Mouse (Mus musculus): ENCODE measurements at regions not wholly inside any gene's neighbourhood (a gene's known extent, or its start where the extent isn't known, plus 50 kb on each side); places are given as distances from the start of the nearest gene placed in this dataset.

DNA sequence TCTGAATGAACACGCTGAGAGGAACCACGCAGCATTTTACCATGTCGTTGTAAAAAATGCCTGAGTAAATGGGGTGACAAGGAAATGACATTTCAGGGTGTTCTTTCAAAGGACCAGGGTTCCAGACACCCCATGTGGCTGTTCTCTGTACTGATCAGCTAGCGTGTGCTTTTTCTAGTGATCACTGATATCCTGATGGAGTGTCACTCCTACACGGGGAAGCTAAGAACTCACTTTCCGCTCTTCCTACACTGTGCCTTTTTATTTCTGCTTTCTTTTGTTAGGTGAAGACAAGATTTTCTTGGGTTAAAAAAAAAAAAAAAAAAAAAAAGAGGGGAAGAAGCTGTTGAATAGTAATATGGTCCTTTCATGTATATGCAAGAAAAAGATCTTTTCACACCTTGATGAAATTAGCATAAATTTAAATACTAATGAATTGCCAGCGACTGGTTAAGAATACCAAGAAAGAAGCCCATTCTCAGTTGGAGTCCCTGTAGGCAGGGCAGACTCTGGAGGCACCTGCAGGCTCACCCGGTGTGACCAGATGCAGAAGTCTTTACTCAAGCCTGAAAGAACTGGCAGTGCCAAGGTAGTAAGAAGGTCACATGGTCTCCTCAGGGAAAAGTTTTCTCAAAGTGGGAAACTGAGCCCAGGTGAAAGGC is 270.2 kb upstream of the Irx2 start:
- DNase-seq: no peak

- no peak for DNase-seq
These were observed 262.9 kb upstream of the Irx2 start for GRCm38 (mm10) chr13:72365534-72366271.

DNA sequence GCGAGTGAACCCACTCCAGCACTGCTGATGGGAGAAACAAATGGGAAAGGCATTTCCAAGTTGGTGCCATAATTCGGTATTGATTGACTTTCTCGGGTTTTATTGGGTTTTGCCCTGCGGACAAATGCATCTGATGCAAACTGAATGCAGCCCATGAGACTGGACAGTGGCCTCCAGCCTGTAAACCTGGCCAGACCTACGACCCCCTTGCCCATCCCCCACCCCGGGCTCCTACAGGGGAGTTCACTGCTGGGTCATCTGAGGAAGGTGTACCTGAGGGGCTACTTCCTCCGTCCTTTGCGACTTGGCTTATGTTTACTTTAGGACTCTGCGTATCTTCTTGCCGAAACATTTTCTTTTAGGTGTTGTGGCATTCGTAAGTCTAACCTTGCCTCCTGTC is 262.3 kb upstream of the Irx2 start:
- no peak for DNase-seq

GRCm38 (mm10) chr13:72370131-72370530 is 258.5 kb upstream of the Irx2 start:
- DNase-seq: no peak

DNA sequence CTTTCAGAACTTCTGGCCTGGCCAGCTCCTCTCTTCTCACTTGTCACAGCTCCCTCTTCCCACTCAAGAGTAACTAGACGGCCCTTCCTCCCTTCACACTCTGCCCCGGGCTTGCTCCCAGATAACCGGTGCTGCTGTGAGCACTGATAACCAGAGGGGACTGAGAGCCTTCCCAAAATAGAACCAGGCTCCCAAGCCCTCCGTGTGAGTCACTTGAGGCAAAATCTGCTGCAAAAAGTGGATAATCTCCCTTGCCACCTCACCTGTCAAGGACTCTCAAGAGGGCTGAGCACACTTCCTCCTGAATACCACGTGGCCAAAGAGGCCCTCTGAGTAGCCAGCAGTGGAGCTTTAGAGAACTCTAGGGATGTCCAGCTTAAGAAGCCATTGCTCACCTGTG is 257.6 kb upstream of the Irx2 start:
- DNase-seq: no peak

DNA sequence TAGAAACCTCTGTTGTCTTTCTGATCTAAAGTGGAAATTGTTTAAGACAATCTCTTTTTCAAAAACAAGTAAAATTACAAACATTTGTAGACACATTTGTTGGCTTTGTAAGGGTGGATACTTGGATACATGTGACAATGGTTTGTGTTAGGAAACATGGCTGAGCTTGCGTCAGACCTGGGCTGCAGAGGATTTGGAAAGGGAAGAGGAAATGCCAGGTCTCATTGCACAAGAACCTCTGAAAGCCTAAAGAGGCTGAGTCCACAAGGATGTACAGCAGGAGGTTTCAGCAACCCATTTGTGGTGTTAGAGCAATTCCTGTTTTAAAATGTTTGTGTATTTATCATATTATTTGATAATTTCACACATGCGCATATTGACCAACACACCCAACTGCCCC is 235.3 kb upstream of the Irx2 start:
- no peak for DNase-seq

DNA sequence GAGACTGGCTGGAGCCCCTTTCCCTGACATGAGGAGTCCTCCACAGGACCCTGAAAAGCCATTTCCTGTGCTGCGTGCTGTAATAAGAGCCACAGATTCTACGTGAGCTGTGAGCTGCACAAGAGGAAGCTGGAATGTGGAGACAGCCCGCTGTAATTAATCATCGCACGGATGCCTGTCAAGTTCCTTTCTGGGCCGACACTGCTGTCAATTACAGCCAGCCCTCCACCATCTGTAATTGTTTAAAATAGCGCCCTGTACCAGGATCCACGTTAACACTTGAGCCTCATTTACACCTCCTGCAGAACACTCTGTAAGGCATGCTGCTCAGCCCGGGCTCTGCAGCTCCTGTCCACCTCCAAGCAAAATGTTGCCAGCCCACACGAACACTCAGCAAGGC is 227.9 kb upstream of the Irx2 start:
- DNase-seq: peak; percentile 75

DNA sequence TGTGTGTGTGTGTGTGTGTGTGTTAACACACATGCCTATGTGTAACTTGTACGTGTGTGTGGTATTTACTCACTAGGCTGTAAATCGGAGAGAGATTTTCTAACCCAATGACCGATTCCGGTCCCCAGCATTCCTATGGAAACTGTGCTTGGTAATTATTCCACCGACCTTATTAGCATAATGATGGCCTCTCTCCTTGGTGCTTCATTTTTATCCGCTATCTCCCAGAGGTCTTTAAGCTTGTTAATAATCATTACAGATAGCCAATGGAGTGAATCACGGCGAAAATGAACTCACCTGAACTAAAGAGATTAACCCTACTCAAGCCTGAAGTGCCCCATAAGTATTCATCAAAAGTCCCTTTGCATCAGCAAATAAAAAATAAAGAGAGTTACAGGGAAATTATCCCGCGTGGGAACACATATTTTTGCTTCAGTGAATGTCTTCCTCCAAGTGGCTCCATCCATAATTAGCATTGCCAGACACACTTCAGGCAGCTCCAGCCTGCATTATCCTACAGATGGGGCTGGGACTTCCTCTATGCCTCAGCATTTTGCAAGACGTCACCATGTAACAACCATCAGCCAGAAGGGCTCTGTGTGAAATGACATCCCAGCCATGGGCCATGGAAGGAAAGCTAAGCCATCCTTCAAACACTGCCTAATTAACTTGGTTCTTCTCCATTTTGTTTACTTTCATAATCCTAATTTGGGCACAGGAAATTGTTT is 219.2 kb upstream of the Irx2 start:
- no peak for DNase-seq

DNA sequence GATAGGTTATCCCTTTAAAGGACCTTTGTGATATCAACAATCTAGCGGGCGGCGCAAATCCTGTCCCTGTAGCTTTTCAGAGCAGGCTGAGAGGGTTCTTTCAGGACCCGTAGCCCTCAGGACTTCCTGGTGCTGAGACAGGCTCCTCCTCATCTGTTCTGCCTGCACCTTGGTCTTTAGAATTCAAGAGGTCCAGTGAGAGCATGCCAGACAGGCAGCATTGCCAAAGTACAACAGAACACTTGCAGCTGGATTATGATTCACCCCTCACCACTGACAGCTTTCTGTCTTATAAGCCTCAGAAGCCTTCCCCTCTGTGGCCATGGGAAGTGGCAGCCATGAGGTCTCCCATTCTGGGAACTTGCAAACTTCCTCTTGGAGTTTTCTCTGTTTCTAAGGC is 216.0 kb upstream of the Irx2 start:
- DNase-seq: no peak

- DNase-seq: no peak
These were observed 211.6 kb upstream of the Irx2 start for GRCm38 (mm10) chr13:72416981-72417380.

- no peak for DNase-seq
These were observed 210.8 kb upstream of the Irx2 start for GRCm38 (mm10) chr13:72417816-72418215.

DNA sequence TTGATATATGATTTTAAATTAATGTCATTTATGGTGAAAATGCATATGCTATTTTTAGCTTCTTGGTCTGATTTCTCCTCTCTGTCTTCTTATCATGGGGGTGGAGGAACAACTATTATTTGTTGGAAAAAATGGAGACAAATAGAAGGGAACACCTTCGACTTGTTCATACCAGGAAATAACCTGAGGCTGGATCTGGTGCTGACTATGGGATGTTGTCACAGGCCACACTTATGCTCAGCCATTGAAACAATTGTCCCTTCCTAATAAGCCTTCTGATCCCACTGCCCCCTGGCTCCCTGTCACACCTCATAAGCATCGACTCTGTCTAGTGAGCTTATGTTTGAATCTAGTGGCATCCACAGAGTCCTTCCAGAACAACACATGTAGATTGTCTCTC is 210.3 kb upstream of the Irx2 start:
- DNase-seq: no peak

- DNase-seq: no peak
These were observed 209.1 kb upstream of the Irx2 start for GRCm38 (mm10) chr13:72419532-72419931.

GRCm38 (mm10) chr13:72425917-72426316 is 202.7 kb upstream of the Irx2 start:
- no peak for DNase-seq

- DNase-seq: no peak
These were observed 183.3 kb upstream of the Irx2 start for GRCm38 (mm10) chr13:72445336-72445735.

DNA sequence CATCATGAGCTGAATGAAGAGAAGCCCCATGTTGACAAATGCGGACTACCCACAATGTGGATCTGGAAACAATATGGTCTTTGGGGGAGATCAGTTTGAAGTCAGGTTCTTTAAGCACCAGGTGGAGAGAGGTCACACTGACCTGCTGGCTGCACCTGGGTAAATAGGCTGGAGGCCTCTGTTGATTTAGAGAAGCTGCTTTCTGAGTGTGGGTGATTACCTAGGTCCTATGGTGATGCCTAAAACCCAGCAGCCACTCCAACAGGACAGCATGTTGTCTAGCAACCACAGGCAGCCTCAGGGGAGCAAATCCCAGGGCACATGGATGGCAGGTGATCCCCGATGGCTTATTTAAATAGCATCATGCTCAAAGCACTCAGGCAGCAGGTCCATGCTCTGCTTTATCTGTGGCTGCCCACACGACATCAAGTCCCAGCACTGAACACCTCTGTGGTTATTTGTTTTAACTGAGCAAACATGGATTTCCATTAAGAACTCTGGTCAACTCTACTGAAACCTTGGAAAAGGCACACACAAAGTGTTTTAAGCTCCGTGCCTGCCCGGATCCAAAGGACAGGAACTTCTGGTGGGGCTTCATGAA is 180.1 kb upstream of the Irx2 start:
- DNase-seq: no peak

GRCm38 (mm10) chr13:72495353-72495752 is 133.3 kb upstream of the Irx2 start:
- DNase-seq: no peak

- DNase-seq: no peak
These were observed 131.6 kb upstream of the Irx2 start for GRCm38 (mm10) chr13:72497036-72497435.

- no peak for DNase-seq
These were observed 131.1 kb upstream of the Irx2 start for GRCm38 (mm10) chr13:72497521-72497920.

- no peak for DNase-seq
These were observed 122.7 kb upstream of the Irx2 start for GRCm38 (mm10) chr13:72505954-72506353.

DNA sequence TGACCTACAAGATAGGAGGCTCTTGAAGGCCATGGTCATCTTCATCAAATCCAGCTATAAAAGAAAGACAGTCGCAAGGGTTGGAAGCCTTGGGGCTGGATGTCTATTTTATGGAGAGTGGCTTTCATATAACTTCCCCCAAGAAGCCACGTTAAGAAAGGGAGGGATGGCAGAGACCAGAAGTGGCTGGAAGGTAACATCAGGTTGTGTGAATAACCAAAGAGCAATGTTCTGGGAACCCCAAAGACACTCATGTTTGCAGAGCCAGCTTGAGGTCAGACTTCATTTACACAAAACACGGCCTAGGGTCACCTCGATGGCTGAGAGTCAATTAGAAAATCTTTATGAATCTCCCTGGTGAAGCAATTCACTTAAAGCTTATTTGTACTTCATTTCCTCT is 90.0 kb upstream of the Irx2 start:
- DNase-seq: no peak

DNA sequence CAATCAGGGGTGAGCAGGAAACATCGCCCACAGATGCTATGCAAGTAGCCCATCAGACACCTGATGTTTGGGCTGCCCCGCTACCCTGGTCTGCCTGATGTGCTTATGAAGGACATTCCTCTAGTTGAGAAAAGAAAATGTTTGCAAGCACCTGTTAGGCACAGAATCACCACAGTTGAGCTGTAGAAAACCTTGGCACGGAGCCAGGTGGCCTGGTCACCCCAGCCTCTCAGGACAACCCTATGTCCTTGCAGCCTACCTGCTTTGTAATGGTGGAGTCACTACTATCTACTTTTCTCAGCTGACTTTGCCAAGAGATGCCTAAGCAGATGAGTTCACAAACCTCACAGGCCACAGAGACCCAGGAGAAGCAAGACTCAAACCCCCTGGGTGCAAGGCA is 86.9 kb upstream of the Irx2 start:
- no peak for DNase-seq

DNA sequence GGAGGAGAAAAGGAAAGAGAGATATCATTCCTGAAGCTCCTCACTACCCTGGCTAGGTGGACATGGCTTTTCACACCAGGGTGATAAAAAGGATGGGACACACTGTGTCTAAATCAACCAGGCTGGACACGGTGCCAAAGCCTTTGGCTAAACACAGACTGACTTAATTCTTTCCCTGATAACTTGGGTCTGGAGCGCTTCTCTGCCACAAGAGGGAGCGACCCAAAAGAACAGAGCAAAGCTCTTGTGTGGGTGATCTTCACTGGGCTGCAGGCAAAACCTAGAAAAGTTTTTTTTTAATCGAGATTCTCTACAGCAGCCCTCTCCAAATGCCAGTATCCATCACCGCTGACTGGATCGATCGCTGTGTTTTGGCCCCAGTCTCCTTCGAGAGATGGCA is 70.7 kb upstream of the Irx2 start:
- DNase-seq: no peak

DNA sequence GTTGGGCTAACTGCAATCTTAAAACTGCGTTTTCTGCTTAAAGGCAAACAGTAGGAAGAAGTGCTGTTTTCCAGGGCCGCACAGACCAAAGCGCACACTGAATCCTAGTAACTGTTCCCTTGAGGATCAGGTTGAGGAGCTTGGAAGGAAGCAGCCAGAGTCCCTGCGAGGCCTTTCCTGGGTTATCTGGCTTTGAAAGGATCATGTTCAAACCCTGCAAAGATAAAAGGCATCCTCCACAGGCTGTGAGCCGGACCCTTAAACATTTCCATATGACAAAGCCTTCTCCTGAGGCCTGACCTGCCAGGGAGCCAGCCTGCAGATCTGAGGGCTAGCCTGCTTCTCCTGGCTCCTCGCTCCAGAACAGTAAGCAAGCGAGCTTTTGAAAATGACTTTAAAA is 56.7 kb upstream of the Irx2 start:
- DNase-seq: no peak
